Mouse (Mus musculus) midbrain, embryonic 12.5 days (tissue): ENCODE measurements around the gene Csrnp2. TPM values are rescaled to one million over a fixed set of nuclear protein-coding genes. Genes with fewer than 3 reads are reported as not detected.

ENCODE experiments used
- ATAC-seq: fragments of 200-750 bp; cut with Nextera tagmentation; 2 replicates; pipeline ENCODE4 v1.8.0; 2017; ENCODE audit warnings: low read depth, moderate TSS enrichment, moderate library complexity; ENCODE audit not compliant: low FRiP score
- H3K27ac ChIP-seq: fragments of 300-500 bp; sonication (generic); replicated peaks from 2 replicates; pipeline ENCODE4 v1.5.1; 2016; ENCODE audit warnings: mild to moderate bottlenecking
- H3K27me3 ChIP-seq: fragments of 300-500 bp; sonication (generic); 2 replicates; pipeline ENCODE4 v1.6.1; 2016; ENCODE audit warnings: mild to moderate bottlenecking
- H3K36me3 ChIP-seq: fragments of 300-500 bp; sonication (generic); 2 replicates; pipeline ENCODE4 v1.6.1; 2016
- H3K4me1 ChIP-seq: fragments of 300-500 bp; sonication (generic); 2 replicates; pipeline ENCODE4 v1.6.1; 2016
- H3K4me2 ChIP-seq: fragments of 300-500 bp; sonication (generic); replicated peaks from 2 replicates; pipeline ENCODE4 v1.6.1; 2016; ENCODE audit warnings: mild to moderate bottlenecking, moderate library complexity
- H3K4me3 ChIP-seq: fragments of 300-500 bp; sonication (generic); 2 replicates; pipeline ENCODE4 v1.5.1; 2016; ENCODE audit warnings: mild to moderate bottlenecking
- H3K9ac ChIP-seq: fragments of 300-500 bp; sonication (generic); replicated peaks from 2 replicates; pipeline ENCODE4 v1.6.1; 2016; ENCODE audit warnings: mild to moderate bottlenecking, moderate library complexity
- H3K9me3 ChIP-seq: fragments of 300-500 bp; sonication (generic); 2 replicates; pipeline ENCODE4 v1.6.1; 2016; ENCODE audit warnings: mild to moderate bottlenecking
- WGBS: fragments of 180-500 bp; shearing (Covaris S2); methylation state at CpG from one replicate; pipeline ENCODE4 v1.1.7; 2016; 5-methylcytosine and 5-hydroxymethylcytosine counted together
- polyA plus RNA-seq: library from polyadenylated mRNA; unstranded; fragments of >200 nt; fragmentation: Nextera tagmentation; extraction: Ambion mirVana; gene quantifications from 2 replicates; pipeline ENCODE4 v1.2.1, GENCODE M21; 2016

Csrnp2 gene
- polyA plus RNA-seq, 1 experiment from 2014 or later, result 37.1 TPM

GRCm38 (mm10) chr15:100473926-100474503 lies 21.3 kb downstream of the Csrnp2 start:
- no peak for ATAC-seq
- H3K27ac ChIP-seq, result no peak overlapping the region
- no peak overlapping the region for H3K4me3 ChIP-seq
- no peaks in the 10 kb centered on the region for H3K9me3 ChIP-seq
- peaks cover 13% of the 10 kb centered on the region for H3K4me1 ChIP-seq
- peaks cover 79% of the 10 kb centered on the region for H3K36me3 ChIP-seq
- 84% methylated on average over 7 of the region's 7 CpGs for WGBS
- no peak overlapping the region for H3K9ac ChIP-seq
- no peak overlapping the region for H3K4me2 ChIP-seq
- H3K27me3 ChIP-seq, result no peaks in the 10 kb centered on the region

- ATAC-seq, result no peak
- Histone ChIP-seq H3K9ac (peak overlapping the region; percentile 90), H3K9me3 (no peaks in the 10 kb centered on the region), H3K4me2 (peak overlapping the region; percentile 86), H3K4me3 (peak overlapping the region; percentile 88), H3K27ac (no peak overlapping the region), H3K4me1 (peaks cover 21% of the 10 kb centered on the region), H3K36me3 (peaks cover 43% of the 10 kb centered on the region), H3K27me3 (no peaks in the 10 kb centered on the region)
- WGBS, result 68% methylated on average over 10 of the region's 10 CpGs
Measured at GRCm38 (mm10) chr15:100470037-100470436, 25.3 kb downstream of the Csrnp2 start.

GRCm38 (mm10) chr15:100469189-100469545 lies 26.1 kb downstream of the Csrnp2 start:
- Histone ChIP-seq H3K4me2 (peak overlapping the region; percentile 86), H3K27ac (peak overlapping the region; percentile 84), H3K4me1 (peaks cover 21% of the 10 kb centered on the region), H3K9me3 (no peaks in the 10 kb centered on the region), H3K4me3 (peak overlapping the region; percentile 88), H3K27me3 (no peaks in the 10 kb centered on the region), H3K36me3 (peaks cover 34% of the 10 kb centered on the region), H3K9ac (peak overlapping the region; percentile 90)
- WGBS, result 1% methylated on average over 18 of the region's 19 CpGs
- peak; percentile 42 for ATAC-seq

- peak within 1 kb of the TSS; percentile 84 for H3K27ac ChIP-seq
- peak within 1 kb of the TSS; percentile 86 for H3K4me2 ChIP-seq
- peak; percentile 95 for ATAC-seq
- peak within 1 kb of the TSS; percentile 88 for H3K4me3 ChIP-seq
- WGBS, result 2% methylated on average over 82 of the region's 84 CpGs
- peaks cover 21% of the 10 kb centered on the region for H3K4me1 ChIP-seq
- peaks cover 28% of the 10 kb centered on the region for H3K36me3 ChIP-seq
- no peaks in the 10 kb centered on the region for H3K27me3 ChIP-seq
- no peaks in the 10 kb centered on the region for H3K9me3 ChIP-seq
- H3K9ac ChIP-seq, result peak within 1 kb of the TSS; percentile 90
Measured at GRCm38 (mm10) chr15:100468295-100469188, 26.7 kb downstream of the Csrnp2 start, which contains the start of gene Letmd1. Letmd1 (plus strand) TSS chr15:100469023.

- Histone ChIP-seq H3K36me3 (peaks cover 20% of the 10 kb centered on the region), H3K27me3 (no peaks in the 10 kb centered on the region; the same call in 1 of the 2 replicates), H3K27ac (no peak overlapping the region), H3K4me3 (peak overlapping the region; percentile 88), H3K9me3 (no peaks in the 10 kb centered on the region), H3K4me1 (peaks cover 21% of the 10 kb centered on the region), H3K9ac (peak overlapping the region; percentile 90; the same call in 1 of the 2 replicates), H3K4me2 (peak overlapping the region; percentile 86)
- ATAC-seq, result no peak
- 38% methylated on average over 8 of the region's 8 CpGs for WGBS
Measured at GRCm38 (mm10) chr15:100467738-100468137, 27.6 kb downstream of the Csrnp2 start.

- 80% methylated on average over 2 of the region's 2 CpGs for WGBS
- no peaks in the 10 kb centered on the region for H3K9me3 ChIP-seq
- H3K4me3 ChIP-seq, result no peak overlapping the region
- peaks cover 10% of the 10 kb centered on the region for H3K27me3 ChIP-seq
- ATAC-seq, result no peak
- H3K27ac ChIP-seq, result no peak overlapping the region
- no peak overlapping the region for H3K4me2 ChIP-seq
- no peaks in the 10 kb centered on the region for H3K36me3 ChIP-seq
- peaks cover 18% of the 10 kb centered on the region for H3K4me1 ChIP-seq
- H3K9ac ChIP-seq, result no peak overlapping the region
Measured at GRCm38 (mm10) chr15:100465432-100465831, 29.9 kb downstream of the Csrnp2 start.

GRCm38 (mm10) chr15:100463712-100464111 lies 31.6 kb downstream of the Csrnp2 start:
- Histone ChIP-seq H3K4me3 (no peak overlapping the region), H3K9me3 (no peaks in the 10 kb centered on the region), H3K9ac (no peak overlapping the region), H3K4me1 (peaks cover 8% of the 10 kb centered on the region), H3K36me3 (no peaks in the 10 kb centered on the region), H3K27me3 (peaks cover 19% of the 10 kb centered on the region), H3K4me2 (no peak overlapping the region), H3K27ac (no peak overlapping the region)
- ATAC-seq, result no peak
- 29% methylated on average over 6 of the region's 6 CpGs for WGBS

- Histone ChIP-seq H3K4me3 (no peak overlapping the region), H3K27ac (no peak overlapping the region), H3K9me3 (no peaks in the 10 kb centered on the region), H3K4me1 (no peaks in the 10 kb centered on the region), H3K36me3 (no peaks in the 10 kb centered on the region), H3K4me2 (no peak overlapping the region), H3K27me3 (peaks cover 27% of the 10 kb centered on the region), H3K9ac (no peak overlapping the region)
- ATAC-seq, result no peak
- WGBS, result 87% methylated on average over 5 of the region's 5 CpGs
Measured at GRCm38 (mm10) chr15:100462086-100462485, 33.2 kb downstream of the Csrnp2 start.

GRCm38 (mm10) chr15:100461646-100462045 lies 33.6 kb downstream of the Csrnp2 start:
- Histone ChIP-seq H3K9me3 (no peaks in the 10 kb centered on the region), H3K4me2 (no peak overlapping the region), H3K36me3 (no peaks in the 10 kb centered on the region), H3K9ac (no peak overlapping the region), H3K27me3 (peaks cover 27% of the 10 kb centered on the region), H3K4me3 (no peak overlapping the region), H3K4me1 (no peaks in the 10 kb centered on the region), H3K27ac (no peak overlapping the region)
- no peak for ATAC-seq
- 84% methylated on average over 9 of the region's 9 CpGs for WGBS

- WGBS, result 13% methylated on average over 12 of the region's 12 CpGs
- Histone ChIP-seq H3K4me3 (no peak overlapping the region), H3K9ac (no peak overlapping the region), H3K27me3 (peaks cover 27% of the 10 kb centered on the region), H3K9me3 (no peaks in the 10 kb centered on the region), H3K4me2 (peak overlapping the region; percentile 27), H3K36me3 (no peaks in the 10 kb centered on the region), H3K27ac (no peak overlapping the region), H3K4me1 (no peaks in the 10 kb centered on the region)
- peak; percentile 38; the same call in 1 of the 2 replicates for ATAC-seq
Measured at GRCm38 (mm10) chr15:100460942-100461341, 34.3 kb downstream of the Csrnp2 start.

GRCm38 (mm10) chr15:100458055-100458454 lies 37.2 kb downstream of the Csrnp2 start:
- peaks cover 27% of the 10 kb centered on the region for H3K27me3 ChIP-seq
- no peak overlapping the region for H3K9ac ChIP-seq
- no peaks in the 10 kb centered on the region for H3K4me1 ChIP-seq
- no peak overlapping the region for H3K27ac ChIP-seq
- no peak overlapping the region for H3K4me3 ChIP-seq
- no peaks in the 10 kb centered on the region for H3K36me3 ChIP-seq
- H3K4me2 ChIP-seq, result no peak overlapping the region
- WGBS, result 38% methylated on average over 10 of the region's 10 CpGs
- no peak for ATAC-seq
- H3K9me3 ChIP-seq, result no peaks in the 10 kb centered on the region

GRCm38 (mm10) chr15:100457340-100457739 lies 37.9 kb downstream of the Csrnp2 start:
- H3K4me1 ChIP-seq, result no peaks in the 10 kb centered on the region
- no peak overlapping the region for H3K27ac ChIP-seq
- H3K4me2 ChIP-seq, result no peak overlapping the region
- H3K9me3 ChIP-seq, result no peaks in the 10 kb centered on the region
- H3K4me3 ChIP-seq, result no peak overlapping the region
- no peaks in the 10 kb centered on the region for H3K36me3 ChIP-seq
- no peak for ATAC-seq
- whole genome bisulfite sequencing, result 11% methylated on average over 17 of the region's 17 CpGs
- H3K27me3 ChIP-seq, result peaks cover 27% of the 10 kb centered on the region
- no peak overlapping the region for H3K9ac ChIP-seq
